Mouse (Mus musculus) lung, postnatal 0 days (tissue): ENCODE measurements around the gene Ect2l. TPM values are rescaled to one million over a fixed set of nuclear protein-coding genes. Genes with fewer than 3 reads are reported as not detected.
"Not testable (repeated sequence)": the region's sequence is repeated elsewhere in the genome, so short reads cannot be mapped to it uniquely, and the experiment has no call there.

Source experiments
- ATAC-seq: fragments of 200-750 bp; cut with Nextera tagmentation; 2 replicates; pipeline ENCODE4 v1.8.0; 2017; ENCODE audit warnings: moderate library complexity
- DNase-seq: peaks from one replicate; pipeline ENCODE4 v3.0.0-alpha.2; 2016; ENCODE audit warnings: low spot score
- H3K27ac ChIP-seq: fragments of 300-500 bp; sonication (generic); 2 replicates; pipeline ENCODE4 v1.5.1; 2014; ENCODE audit warnings: antibody characterized with exemption, mild to moderate bottlenecking, low read length, mixed read lengths
- H3K27me3 ChIP-seq: fragments of 300-500 bp; sonication (generic); replicated peaks from 2 replicates; pipeline ENCODE4 v1.6.1; 2014; ENCODE audit warnings: low read length, mixed read lengths; ENCODE audit not compliant: insufficient read depth
- H3K36me3 ChIP-seq: fragments of 300-500 bp; sonication (generic); 2 replicates; pipeline ENCODE4 v1.6.1; 2014; ENCODE audit warnings: low read length, mixed read lengths; ENCODE audit not compliant: insufficient read depth
- H3K4me1 ChIP-seq: fragments of 300-500 bp; sonication (generic); 2 replicates; pipeline ENCODE4 v1.6.1; 2014; ENCODE audit warnings: antibody characterized with exemption, low read depth, low read length, mixed read lengths; ENCODE audit not compliant: insufficient read depth
- H3K4me2 ChIP-seq: fragments of 300-500 bp; sonication (generic); replicated peaks from 2 replicates; pipeline ENCODE4 v1.6.1; 2014; ENCODE audit warnings: low read depth, mild to moderate bottlenecking, low read length, moderate library complexity, mixed read lengths
- H3K4me3 ChIP-seq: fragments of 300-500 bp; sonication (generic); 2 replicates; pipeline ENCODE4 v1.5.1; 2014; ENCODE audit warnings: low read depth, low read length
- H3K9ac ChIP-seq: fragments of 300-500 bp; sonication (generic); replicated peaks from 2 replicates; pipeline ENCODE4 v1.6.1; 2014; ENCODE audit warnings: low read depth, mild to moderate bottlenecking
- H3K9me3 ChIP-seq: fragments of 300-500 bp; sonication (generic); 2 replicates; pipeline ENCODE4 v1.6.1; 2016; ENCODE audit warnings: low read length, mixed read lengths
- CTCF ChIP-seq: IDR thresholded peaks from 2 replicates; pipeline ENCODE4 v1.5.1; 2016; ENCODE audit warnings: antibody characterized with exemption, mild to moderate bottlenecking
- EP300 ChIP-seq: IDR thresholded peaks from 2 replicates; pipeline ENCODE4 v1.6.1; 2016; ENCODE audit warnings: antibody characterized with exemption, mild to moderate bottlenecking, control low read depth
- WGBS: fragments of 180-500 bp; shearing (Covaris S2); extraction: QIAGEN DNeasy Blood & Tissue Kit; methylation state at CpG from one replicate; pipeline ENCODE4 v1.1.7; 2014; 5-methylcytosine and 5-hydroxymethylcytosine counted together
- polyA plus RNA-seq: library from polyadenylated mRNA; unstranded; fragments of >200 nt; fragmentation: Nextera tagmentation; extraction: Ambion mirVana; gene quantifications from 2 replicates; pipeline ENCODE4 v1.2.1, GENCODE M21; 2015

Ect2l gene
- polyA plus RNA-seq, 1 experiment from 2014 or later, result 3.2 TPM

GRCm38 (mm10) chr10:18142231-18142630 is 68.5 kb downstream of the Ect2l start:
- H3K9me3 ChIP-seq, result no peaks in the 10 kb centered on the region
- ATAC-seq, result no peak
- no peak overlapping the region for H3K9ac ChIP-seq
- no peak overlapping the region for H3K4me3 ChIP-seq
- no peaks in the 10 kb centered on the region for H3K4me1 ChIP-seq
- 79% methylated on average over 6 of the region's 6 CpGs for WGBS
- no peaks in the 10 kb centered on the region for H3K36me3 ChIP-seq
- H3K4me2 ChIP-seq, result no peak overlapping the region
- DNase-seq, result no peak
- TF ChIP-seq CTCF, result no peak
- TF ChIP-seq EP300, result no peak
- H3K27ac ChIP-seq, result no peak overlapping the region
- H3K27me3 ChIP-seq, result no peaks in the 10 kb centered on the region

- no peak overlapping the region for H3K4me3 ChIP-seq
- DNase-seq, result no peak
- no peak for TF ChIP-seq EP300
- TF ChIP-seq CTCF, result no peak
Measured at GRCm38 (mm10) chr10:18141389-18141788, 69.3 kb downstream of the Ect2l start.

GRCm38 (mm10) chr10:18139615-18140014 is 71.1 kb downstream of the Ect2l start:
- Histone ChIP-seq H3K9me3 (no peaks in the 10 kb centered on the region), H3K27me3 (no peaks in the 10 kb centered on the region), H3K4me1 (no peaks in the 10 kb centered on the region), H3K27ac (no peak overlapping the region), H3K36me3 (no peaks in the 10 kb centered on the region), H3K4me3 (no peak overlapping the region), H3K4me2 (peak overlapping the region; percentile 17; the same call in 1 of the 2 replicates), H3K9ac (no peak overlapping the region)
- peak; percentile 38; the same call in 1 of the 2 replicates for ATAC-seq
- no peak for DNase-seq
- TF ChIP-seq EP300 (no peak), CTCF (no peak)
- 74% methylated on average over 5 of the region's 5 CpGs for WGBS

More at GRCm38 (mm10) chr10:18141389-18141788, 69.3 kb downstream of the Ect2l start:
- ATAC-seq, result no peak
- Histone ChIP-seq H3K27ac (no peak overlapping the region), H3K4me1 (no peaks in the 10 kb centered on the region), H3K36me3 (no peaks in the 10 kb centered on the region), H3K9me3 (no peaks in the 10 kb centered on the region), H3K27me3 (no peaks in the 10 kb centered on the region), H3K4me2 (no peak overlapping the region), H3K9ac (no peak overlapping the region)
- 66% methylated on average over 2 of the region's 2 CpGs for WGBS

- not testable (repeated sequence) for H3K4me2 ChIP-seq
Measured at GRCm38 (mm10) chr10:18138853-18139503, 71.7 kb downstream of the Ect2l start.

GRCm38 (mm10) chr10:18131666-18132650 is 78.7 kb downstream of the Ect2l start:
- WGBS, result 61% methylated on average over 10 of the region's 10 CpGs
- ATAC-seq (no peak), DNase-seq (peak; percentile 33)
- no peak for TF ChIP-seq CTCF
- H3K4me3 ChIP-seq, result no peak overlapping the region
- no peaks in the 10 kb centered on the region for H3K36me3 ChIP-seq
- no peaks in the 10 kb centered on the region for H3K9me3 ChIP-seq
- H3K4me1 ChIP-seq, result no peaks in the 10 kb centered on the region
- no peaks in the 10 kb centered on the region for H3K27me3 ChIP-seq
- H3K4me2 ChIP-seq, result no peak overlapping the region
- H3K27ac ChIP-seq, result no peak overlapping the region
- H3K9ac ChIP-seq, result no peak overlapping the region

More at GRCm38 (mm10) chr10:18138853-18139503, 71.7 kb downstream of the Ect2l start:
- H3K9me3 ChIP-seq, H3K9ac ChIP-seq, H3K4me3 ChIP-seq, H3K27ac ChIP-seq, H3K36me3 ChIP-seq, H3K27me3 ChIP-seq, H3K4me1 ChIP-seq, DNase-seq: not testable (repeated sequence)
- WGBS, result 74% methylated on average over 12 of the region's 26 CpGs
- peak; percentile 41; the same call in 1 of the 2 replicates for ATAC-seq

- Histone ChIP-seq H3K9me3 (no peaks in the 10 kb centered on the region), H3K36me3 (peaks cover 4% of the 10 kb centered on the region; the same call in 1 of the 2 replicates), H3K27me3 (no peaks in the 10 kb centered on the region), H3K27ac (no peak overlapping the region), H3K4me1 (no peaks in the 10 kb centered on the region), H3K9ac (no peak overlapping the region), H3K4me3 (no peak overlapping the region), H3K4me2 (no peak overlapping the region)
- ATAC-seq, result no peak
- TF ChIP-seq EP300, result no peak
- no peak for TF ChIP-seq CTCF
- WGBS, result 94% methylated on average over 5 of the region's 5 CpGs
- DNase-seq, result no peak
Measured at GRCm38 (mm10) chr10:18130276-18130675, 80.4 kb downstream of the Ect2l start.
